Mouse (Mus musculus): ENCODE results near the gene Dcun1d5. TPM values are rescaled to one million over a fixed set of nuclear protein-coding genes. Genes with fewer than 3 reads are reported as not detected.
"Not testable (repeated sequence)": the region's sequence is repeated elsewhere in the genome, so short reads cannot be mapped to it uniquely, and the experiment has no call there.

The Dcun1d5 gene
- polyA plus RNA-seq, 1 experiment from 2014 or later = 144 TPM

- peak overlapping the region; percentile 80 for H3K4me2 ChIP-seq (replicated peaks; ENCODE audit: low read depth, low read length)
- H3K36me3 ChIP-seq (ENCODE audit: control insufficient read depth, insufficient read depth, low read length) = peaks cover 7% of the 10 kb centered on the region; the same call in 1 of the 2 replicates
- H3K27ac ChIP-seq (ENCODE audit: low read length) = peak overlapping the region; percentile 95
- no peaks in the 10 kb centered on the region for H3K9me3 ChIP-seq (ENCODE audit: control insufficient read depth, low read depth, low read length)
- peak; percentile 64 for ATAC-seq (ENCODE audit: insufficient number of reproducible peaks, insufficient read depth, low FRiP score, low read depth)
- H3K9ac ChIP-seq (replicated peaks; ENCODE audit: low read depth, low read length) = peak overlapping the region; percentile 57
- peaks cover 6% of the 10 kb centered on the region; the same call in 1 of the 2 replicates for H3K4me1 ChIP-seq (ENCODE audit: control insufficient read depth, insufficient read depth, low read length)
- no peaks in the 10 kb centered on the region for H3K27me3 ChIP-seq (ENCODE audit: control insufficient read depth, insufficient read depth, low read length)
- 1% methylated on average over 29 of the region's 31 CpGs for WGBS
- peak overlapping the region; percentile 98 for H3K4me3 ChIP-seq (ENCODE audit: low read depth, low read length)
Measured at GRCm38 (mm10) chr9:7184897-7185291, 574 bp downstream of the Dcun1d5 start.

- not testable (repeated sequence) for H3K9me3 ChIP-seq (ENCODE audit: control insufficient read depth, low read depth, low read length); H3K4me1 ChIP-seq (ENCODE audit: control insufficient read depth, insufficient read depth, low read length); H3K9ac ChIP-seq (replicated peaks; ENCODE audit: low read depth, low read length); H3K4me3 ChIP-seq (ENCODE audit: low read depth, low read length); H3K27me3 ChIP-seq (ENCODE audit: control insufficient read depth, insufficient read depth, low read length); H3K4me2 ChIP-seq (replicated peaks; ENCODE audit: low read depth, low read length); H3K27ac ChIP-seq (ENCODE audit: low read length); H3K36me3 ChIP-seq (ENCODE audit: control insufficient read depth, insufficient read depth, low read length); ATAC-seq (ENCODE audit: insufficient number of reproducible peaks, insufficient read depth, low FRiP score, low read depth)
- 95% methylated on average over 3 of the region's 3 CpGs for WGBS
Measured at GRCm38 (mm10) chr9:7190694-7191093, 6.4 kb downstream of the Dcun1d5 start.

GRCm38 (mm10) chr9:7216240-7216639 lies 31.9 kb downstream of the Dcun1d5 start:
- H3K27me3 ChIP-seq (ENCODE audit: control insufficient read depth, insufficient read depth, low read length) = no peaks in the 10 kb centered on the region
- no peaks in the 10 kb centered on the region for H3K4me1 ChIP-seq (ENCODE audit: control insufficient read depth, insufficient read depth, low read length)
- H3K36me3 ChIP-seq (ENCODE audit: control insufficient read depth, insufficient read depth, low read length) = peaks cover 9% of the 10 kb centered on the region; the same call in 1 of the 2 replicates
- no peak overlapping the region for H3K27ac ChIP-seq (ENCODE audit: low read length)
- no peak for ATAC-seq (ENCODE audit: insufficient number of reproducible peaks, insufficient read depth, low FRiP score, low read depth)
- H3K4me3 ChIP-seq (ENCODE audit: low read depth, low read length) = no peak overlapping the region
- no peak overlapping the region for H3K9ac ChIP-seq (replicated peaks; ENCODE audit: low read depth, low read length)
- no peaks in the 10 kb centered on the region for H3K9me3 ChIP-seq (ENCODE audit: control insufficient read depth, low read depth, low read length)
- WGBS = 45% methylated on average over 2 of the region's 2 CpGs
- H3K4me2 ChIP-seq (replicated peaks; ENCODE audit: low read depth, low read length) = no peak overlapping the region

DNA sequence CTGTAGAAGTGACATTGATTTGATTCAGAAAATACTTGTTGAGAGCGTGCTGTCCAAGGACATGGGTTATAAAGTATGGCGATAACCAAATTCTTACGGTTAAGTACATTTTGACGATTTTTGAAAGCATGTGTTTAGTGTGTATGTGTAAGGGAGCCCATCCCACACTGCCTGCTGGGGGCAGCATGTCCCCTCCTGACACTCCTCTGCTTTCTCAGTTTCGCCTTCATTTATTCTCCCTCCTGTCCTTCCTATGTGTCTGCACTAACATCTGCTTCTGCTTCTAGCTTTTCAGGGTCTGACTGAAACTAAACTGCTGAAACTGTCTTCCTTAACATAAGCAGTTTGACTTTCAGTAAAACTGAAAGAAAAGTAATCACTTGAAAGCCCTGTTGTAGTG lies 36.7 kb downstream of the Dcun1d5 start:
- Histone ChIP-seq H3K4me2 (replicated peaks; ENCODE audit: low read depth, low read length) (no peak overlapping the region), H3K4me1 (ENCODE audit: control insufficient read depth, insufficient read depth, low read length) (no peaks in the 10 kb centered on the region), H3K27me3 (ENCODE audit: control insufficient read depth, insufficient read depth, low read length) (no peaks in the 10 kb centered on the region), H3K36me3 (ENCODE audit: control insufficient read depth, insufficient read depth, low read length) (peaks cover 3% of the 10 kb centered on the region; the same call in 1 of the 2 replicates), H3K27ac (ENCODE audit: low read length) (no peak overlapping the region), H3K9me3 (ENCODE audit: control insufficient read depth, low read depth, low read length) (no peaks in the 10 kb centered on the region), H3K9ac (replicated peaks; ENCODE audit: low read depth, low read length) (no peak overlapping the region), H3K4me3 (ENCODE audit: low read depth, low read length) (no peak overlapping the region)
- WGBS = 80% methylated on average over 5 of the region's 5 CpGs
- no peak for ATAC-seq (ENCODE audit: insufficient number of reproducible peaks, insufficient read depth, low FRiP score, low read depth)

- Histone ChIP-seq H3K4me1 (ENCODE audit: control insufficient read depth, insufficient read depth, low read length) (no peaks in the 10 kb centered on the region), H3K27ac (ENCODE audit: low read length) (no peak overlapping the region), H3K4me3 (ENCODE audit: low read depth, low read length) (no peak overlapping the region), H3K27me3 (ENCODE audit: control insufficient read depth, insufficient read depth, low read length) (no peaks in the 10 kb centered on the region), H3K36me3 (ENCODE audit: control insufficient read depth, insufficient read depth, low read length) (peaks cover 3% of the 10 kb centered on the region; the same call in 1 of the 2 replicates), H3K4me2 (replicated peaks; ENCODE audit: low read depth, low read length) (no peak overlapping the region), H3K9ac (replicated peaks; ENCODE audit: low read depth, low read length) (no peak overlapping the region), H3K9me3 (ENCODE audit: control insufficient read depth, low read depth, low read length) (no peaks in the 10 kb centered on the region)
- ATAC-seq (ENCODE audit: insufficient number of reproducible peaks, insufficient read depth, low FRiP score, low read depth) = no peak
- WGBS = 74% methylated on average over 7 of the region's 7 CpGs
Measured at GRCm38 (mm10) chr9:7221460-7221859, 37.1 kb downstream of the Dcun1d5 start.

GRCm38 (mm10) chr9:7238619-7239018 lies 54.3 kb downstream of the Dcun1d5 start:
- H3K4me2 ChIP-seq (replicated peaks; ENCODE audit: low read depth, low read length) = no peak overlapping the region
- no peak overlapping the region for H3K9ac ChIP-seq (replicated peaks; ENCODE audit: low read depth, low read length)
- H3K27ac ChIP-seq (ENCODE audit: low read length) = no peak overlapping the region
- H3K27me3 ChIP-seq (ENCODE audit: control insufficient read depth, insufficient read depth, low read length) = no peaks in the 10 kb centered on the region
- H3K4me3 ChIP-seq (ENCODE audit: low read depth, low read length) = no peak overlapping the region
- H3K4me1 ChIP-seq (ENCODE audit: control insufficient read depth, insufficient read depth, low read length) = no peaks in the 10 kb centered on the region
- no peaks in the 10 kb centered on the region for H3K36me3 ChIP-seq (ENCODE audit: control insufficient read depth, insufficient read depth, low read length)
- WGBS = 89% methylated on average over 1 of the region's 1 CpGs
- no peaks in the 10 kb centered on the region for H3K9me3 ChIP-seq (ENCODE audit: control insufficient read depth, low read depth, low read length)
- ATAC-seq (ENCODE audit: insufficient number of reproducible peaks, insufficient read depth, low FRiP score, low read depth) = no peak

DNA sequence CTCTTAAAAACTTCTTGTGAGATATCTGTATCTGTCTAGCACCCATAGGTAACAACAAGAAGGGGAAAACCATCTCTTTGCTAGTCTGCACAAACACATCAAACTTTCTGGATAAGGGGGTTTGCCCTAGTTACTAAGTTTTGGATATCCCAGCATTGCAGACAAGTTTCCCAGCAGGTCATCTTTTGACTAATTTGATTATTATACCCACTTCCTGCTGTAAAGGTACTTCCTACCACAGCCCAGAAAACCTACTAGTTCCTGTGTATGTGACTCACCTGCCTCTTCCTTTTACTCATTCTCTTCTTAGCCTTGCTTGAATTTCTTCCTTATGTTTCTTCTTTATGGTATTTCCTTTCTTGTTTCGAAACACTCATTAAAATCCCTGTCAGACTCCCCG lies 55.6 kb downstream of the Dcun1d5 start:
- no peaks in the 10 kb centered on the region for H3K4me1 ChIP-seq (ENCODE audit: control insufficient read depth, insufficient read depth, low read length)
- no peak overlapping the region for H3K27ac ChIP-seq (ENCODE audit: low read length)
- H3K4me2 ChIP-seq (replicated peaks; ENCODE audit: low read depth, low read length) = no peak overlapping the region
- H3K27me3 ChIP-seq (ENCODE audit: control insufficient read depth, insufficient read depth, low read length) = no peaks in the 10 kb centered on the region
- H3K9me3 ChIP-seq (ENCODE audit: control insufficient read depth, low read depth, low read length) = no peaks in the 10 kb centered on the region
- 84% methylated on average over 2 of the region's 2 CpGs for WGBS
- no peak overlapping the region for H3K9ac ChIP-seq (replicated peaks; ENCODE audit: low read depth, low read length)
- H3K36me3 ChIP-seq (ENCODE audit: control insufficient read depth, insufficient read depth, low read length) = no peaks in the 10 kb centered on the region
- no peak overlapping the region for H3K4me3 ChIP-seq (ENCODE audit: low read depth, low read length)
- no peak for ATAC-seq (ENCODE audit: insufficient number of reproducible peaks, insufficient read depth, low FRiP score, low read depth)

DNA sequence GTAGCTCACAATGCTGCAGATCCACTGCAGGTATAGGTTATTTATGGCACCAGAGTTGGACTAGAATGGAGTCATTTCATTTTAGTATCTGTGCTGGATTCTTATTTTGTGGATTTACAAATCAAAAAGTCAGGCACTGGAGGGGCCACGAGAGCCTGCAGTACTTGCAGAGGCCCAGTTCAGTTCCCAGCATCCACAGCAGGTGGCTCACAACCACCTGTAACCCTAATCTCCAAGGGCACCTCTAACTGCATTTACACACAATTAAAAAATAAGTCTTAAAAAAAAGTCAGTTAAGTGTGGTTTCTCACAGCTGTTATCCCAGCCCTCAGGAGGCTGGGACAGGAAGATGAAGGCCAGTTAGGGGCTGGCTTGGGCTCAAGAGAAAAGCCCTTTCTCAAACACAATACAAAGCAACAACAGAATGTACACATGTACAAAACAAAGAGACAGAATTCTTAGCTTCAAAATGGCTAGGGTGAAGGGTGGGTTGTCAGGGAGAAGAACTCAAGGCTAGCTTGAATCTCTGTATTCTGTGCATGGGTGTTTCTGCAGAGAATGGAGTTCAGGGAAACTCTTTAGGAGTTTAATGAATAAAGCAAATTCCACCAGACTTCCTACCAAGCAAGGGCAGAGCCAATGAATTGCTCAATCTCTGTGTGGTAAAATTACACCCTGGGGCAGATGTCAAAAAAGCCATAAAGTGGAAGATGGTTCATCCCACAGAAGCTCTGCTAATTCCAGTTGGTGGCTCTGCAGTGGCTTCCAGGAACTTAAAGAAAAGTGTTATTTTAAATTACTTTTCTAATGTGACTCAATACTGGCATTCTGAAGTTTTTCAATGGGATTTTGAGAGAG lies 68.7 kb downstream of the Dcun1d5 start:
- 68% methylated on average over 1 of the region's 1 CpGs for WGBS
- Histone ChIP-seq H3K4me2 (replicated peaks; ENCODE audit: low read depth, low read length) (no peak overlapping the region), H3K27me3 (ENCODE audit: control insufficient read depth, insufficient read depth, low read length) (no peaks in the 10 kb centered on the region)

More for the DNA sequence above, 68.7 kb downstream of the Dcun1d5 start:
- Histone ChIP-seq H3K36me3 (ENCODE audit: control insufficient read depth, insufficient read depth, low read length) (no peaks in the 10 kb centered on the region), H3K4me3 (ENCODE audit: low read depth, low read length) (no peak overlapping the region), H3K9me3 (ENCODE audit: control insufficient read depth, low read depth, low read length) (no peaks in the 10 kb centered on the region), H3K9ac (replicated peaks; ENCODE audit: low read depth, low read length) (no peak overlapping the region), H3K4me1 (ENCODE audit: control insufficient read depth, insufficient read depth, low read length) (no peaks in the 10 kb centered on the region), H3K27ac (ENCODE audit: low read length) (no peak overlapping the region)
- ATAC-seq (ENCODE audit: insufficient number of reproducible peaks, insufficient read depth, low FRiP score, low read depth) = no peak
